Mouse (Mus musculus) splenic B cell, adult 2 months (primary cell): ENCODE measurements around the gene Ppp1r3e.

Experiments
- DNase-seq: peaks from one replicate; pipeline ENCODE4 v3.0.0-alpha.2; 2011; ENCODE audit warnings: low read depth, low spot score
- H3K27me3 ChIP-seq: 2 replicates; pipeline ENCODE4 v1.6.1; 2012; ENCODE audit warnings: mild to moderate bottlenecking, low read length, moderate library complexity, mixed read lengths; ENCODE audit not compliant: control insufficient read depth, poor library complexity, insufficient read depth, severe bottlenecking
- H3K36me3 ChIP-seq: 2 replicates; pipeline ENCODE4 v1.6.1; 2012; ENCODE audit warnings: mild to moderate bottlenecking, low read length, moderate library complexity, mixed read lengths; ENCODE audit not compliant: control insufficient read depth, poor library complexity, insufficient read depth, severe bottlenecking

Ppp1r3e gene

DNA sequence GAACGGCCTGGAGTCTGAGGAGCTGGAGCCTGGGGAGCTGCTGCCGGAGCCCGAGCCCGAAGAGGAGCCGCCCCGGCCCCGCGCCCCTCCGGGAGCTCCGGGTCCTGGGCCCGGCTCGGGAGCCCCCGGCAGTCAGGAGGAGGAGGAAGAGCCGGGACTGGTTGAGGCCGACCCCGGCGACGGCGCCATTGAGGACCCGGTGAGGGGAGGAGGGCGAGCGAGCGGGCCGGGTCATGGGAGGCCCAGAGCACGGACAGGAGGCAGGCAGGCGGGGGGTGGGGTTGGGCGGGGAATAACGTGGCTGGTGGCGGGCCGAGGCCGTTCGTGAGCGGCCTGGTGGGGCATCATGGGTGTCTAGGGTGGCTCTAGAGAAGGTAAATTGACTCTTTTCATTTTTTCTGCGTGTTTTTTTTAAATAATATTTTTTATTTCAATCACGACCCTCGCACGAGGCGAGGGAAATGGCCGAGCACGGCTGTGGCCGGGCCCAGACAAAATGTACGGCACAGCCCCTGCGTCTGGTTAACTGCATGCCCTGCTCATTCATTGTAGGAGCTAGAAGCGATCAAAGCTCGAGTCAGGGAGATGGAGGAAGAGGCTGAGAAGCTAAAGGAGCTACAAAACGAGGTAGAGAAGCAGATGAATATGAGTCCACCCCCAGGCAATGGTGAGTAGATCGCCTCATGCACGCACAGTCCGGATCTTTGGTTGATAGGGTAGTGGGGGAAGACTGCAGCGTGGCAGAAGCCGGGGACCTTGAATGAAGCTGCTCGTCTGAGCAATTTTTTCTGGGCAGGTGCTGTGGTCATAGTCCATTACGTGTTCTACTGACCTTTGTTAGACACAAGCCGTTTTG, 17.2 kb upstream of the Ppp1r3e start:
- H3K27me3 ChIP-seq: no peaks in the 10 kb centered on the region
- H3K36me3 ChIP-seq: peaks cover 10% of the 10 kb centered on the region
- DNase-seq: peak; percentile 61

DNA sequence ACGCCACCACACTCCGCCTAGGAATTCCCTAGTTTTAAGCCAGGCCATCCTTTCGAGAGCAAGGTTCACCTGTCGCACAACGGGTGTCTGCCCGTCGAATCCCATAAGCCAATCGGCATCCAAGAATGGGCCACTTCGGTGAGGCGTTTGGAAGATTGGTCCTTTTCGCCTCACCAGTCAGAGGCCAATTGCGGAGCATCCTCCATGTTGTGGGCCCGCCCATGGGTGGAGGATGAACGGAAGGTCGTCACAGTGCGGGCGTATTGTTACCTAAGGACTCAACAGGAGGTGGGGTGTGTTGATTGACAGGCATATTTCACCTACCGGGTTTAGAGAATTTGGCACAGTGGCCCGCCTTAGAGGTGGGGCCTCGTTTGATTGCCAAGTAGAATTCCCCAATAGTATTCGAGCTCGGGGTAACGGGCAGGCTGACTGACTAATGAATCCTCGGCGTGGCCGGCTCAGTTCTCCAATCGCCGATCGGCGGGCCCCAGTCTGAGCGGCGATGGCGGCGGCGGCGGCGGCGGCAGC, 16.4 kb upstream of the Ppp1r3e start:
- Histone ChIP-seq H3K27me3 (no peaks in the 10 kb centered on the region), H3K36me3 (peaks cover 10% of the 10 kb centered on the region)
- DNase-seq: peak; percentile 99

DNA sequence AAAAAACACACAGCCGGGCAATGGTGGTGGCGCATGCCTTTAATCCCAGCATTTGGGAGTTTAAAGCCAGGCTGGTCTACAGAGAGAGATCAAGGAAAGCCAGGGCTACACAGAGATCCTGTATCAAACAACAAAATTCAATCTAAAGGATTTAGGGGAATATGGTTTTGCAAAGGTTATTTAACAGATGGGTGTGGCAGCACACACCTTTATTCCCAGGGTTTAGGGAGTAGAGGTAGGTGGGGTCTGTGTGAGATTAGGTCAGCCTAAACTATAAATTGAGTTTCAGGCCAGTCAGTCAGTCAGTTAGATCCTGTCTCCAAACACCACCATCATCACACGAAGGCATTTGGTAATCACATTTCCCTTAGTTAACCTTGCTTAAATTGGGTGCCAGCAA, 14.8 kb upstream of the Ppp1r3e start, which contains the start of gene Pabpn1:
Pabpn1 (plus strand) TSS at position 301 of the 400 bp plus-strand sequence.
- Histone ChIP-seq H3K36me3 (peaks cover 1% of the 10 kb centered on the region; the same call in 1 of the 2 replicates), H3K27me3 (no peaks in the 10 kb centered on the region)
- no peak for DNase-seq

DNA sequence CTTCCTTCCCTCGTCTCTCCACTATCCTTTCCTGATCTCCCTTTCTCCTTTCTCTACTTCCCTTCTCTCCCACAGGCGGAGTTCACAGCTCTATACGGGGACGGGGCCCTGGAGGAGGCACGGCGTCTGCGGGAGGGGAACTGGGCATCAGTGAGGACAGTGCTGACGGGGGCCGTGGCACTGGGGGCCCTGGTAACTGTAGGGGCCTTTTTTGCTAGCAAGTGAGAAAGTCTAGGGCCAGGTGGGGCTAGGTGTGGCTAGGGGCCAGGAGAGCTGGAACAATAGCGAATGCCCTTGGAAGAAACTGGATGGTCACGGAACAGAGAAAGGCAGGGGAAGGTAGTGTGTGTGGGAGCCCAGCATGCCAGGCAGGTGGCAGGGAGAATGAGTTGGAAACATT, 8.0 kb upstream of the Ppp1r3e start:
- DNase-seq: no peak
- Histone ChIP-seq H3K27me3 (no peaks in the 10 kb centered on the region), H3K36me3 (no peaks in the 10 kb centered on the region)

DNA sequence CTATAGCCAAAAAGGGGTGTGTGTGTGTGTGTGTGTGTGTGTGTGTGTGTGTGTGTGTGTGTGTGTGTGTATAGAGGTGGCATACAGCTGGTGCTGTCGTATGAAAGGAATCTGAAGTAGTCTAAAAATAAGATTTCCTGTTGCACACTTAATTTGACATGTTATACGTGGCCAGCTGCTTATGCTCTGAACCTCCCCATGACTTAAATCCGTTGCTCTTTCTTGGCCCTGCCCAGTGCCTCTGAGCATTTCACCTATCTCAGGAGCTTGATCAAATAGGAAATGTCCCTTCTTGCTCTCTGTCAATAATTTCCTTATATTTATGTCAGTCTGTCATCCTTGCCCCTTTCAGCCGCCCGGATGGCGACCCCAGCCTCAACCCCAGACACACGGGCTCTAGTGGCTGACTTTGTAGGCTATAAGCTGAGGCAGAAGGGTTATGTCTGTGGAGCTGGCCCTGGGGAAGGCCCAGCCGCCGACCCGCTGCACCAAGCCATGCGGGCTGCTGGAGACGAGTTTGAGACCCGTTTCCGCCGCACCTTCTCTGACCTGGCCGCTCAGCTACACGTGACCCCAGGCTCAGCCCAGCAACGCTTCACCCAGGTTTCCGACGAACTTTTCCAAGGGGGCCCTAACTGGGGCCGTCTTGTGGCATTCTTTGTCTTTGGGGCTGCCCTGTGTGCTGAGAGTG, 6.8 kb upstream of the Ppp1r3e start:
- no peaks in the 10 kb centered on the region for H3K27me3 ChIP-seq
- H3K36me3 ChIP-seq: no peaks in the 10 kb centered on the region
- peak; percentile 36 for DNase-seq

DNA sequence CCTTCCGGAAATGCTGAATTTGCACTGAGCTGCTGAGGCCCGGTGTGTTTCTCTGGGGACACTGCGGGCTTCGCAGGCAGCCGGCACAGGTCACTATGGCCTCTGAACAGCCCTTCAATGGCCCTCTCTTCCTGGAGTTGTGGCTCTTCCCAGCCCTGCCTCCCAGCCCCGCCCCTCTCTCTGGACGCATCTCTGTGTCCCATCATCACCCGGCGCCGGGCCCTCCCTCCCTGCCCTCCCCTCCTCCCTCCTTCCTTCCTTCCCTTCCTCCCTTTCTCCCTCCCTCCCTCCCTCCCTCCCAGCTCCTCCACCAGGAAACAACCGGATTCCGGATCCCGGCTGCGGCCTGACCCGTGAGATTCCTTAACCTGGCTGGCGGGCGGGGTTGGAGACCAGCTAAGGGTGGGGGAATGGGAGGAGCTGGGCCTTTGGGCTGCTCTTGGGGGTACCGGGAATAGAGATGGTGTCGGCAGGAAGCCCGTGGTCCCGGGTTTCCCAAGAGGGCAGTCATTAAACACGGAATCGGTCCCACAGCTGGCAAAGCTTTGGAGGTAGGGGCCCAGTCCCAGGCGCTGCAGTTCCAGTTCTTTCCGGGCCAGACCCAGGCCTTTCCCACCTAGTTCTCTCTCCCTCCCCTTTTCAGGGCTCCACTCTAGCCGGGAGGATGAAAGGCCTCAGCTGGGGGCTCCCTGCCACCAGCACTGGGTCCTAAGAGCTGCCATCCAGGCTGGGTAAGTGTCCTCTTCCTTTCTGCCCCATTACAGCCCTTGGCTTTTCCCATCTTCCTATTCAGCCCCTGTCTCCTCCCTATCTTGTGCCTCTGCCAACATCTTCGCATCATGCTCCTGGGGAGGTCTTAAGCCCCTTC, 6.0 kb upstream of the Ppp1r3e start, which contains the start of the genes Bcl2l2 and Gm20521:
Bcl2l2 (plus strand) TSS at position 224 of the 868 bp plus-strand sequence.
Gm20521 (plus strand) TSS at position 288 of the 868 bp plus-strand sequence.
- no peaks in the 10 kb centered on the region for H3K36me3 ChIP-seq
- no peaks in the 10 kb centered on the region for H3K27me3 ChIP-seq
- DNase-seq: peak; percentile 35

DNA sequence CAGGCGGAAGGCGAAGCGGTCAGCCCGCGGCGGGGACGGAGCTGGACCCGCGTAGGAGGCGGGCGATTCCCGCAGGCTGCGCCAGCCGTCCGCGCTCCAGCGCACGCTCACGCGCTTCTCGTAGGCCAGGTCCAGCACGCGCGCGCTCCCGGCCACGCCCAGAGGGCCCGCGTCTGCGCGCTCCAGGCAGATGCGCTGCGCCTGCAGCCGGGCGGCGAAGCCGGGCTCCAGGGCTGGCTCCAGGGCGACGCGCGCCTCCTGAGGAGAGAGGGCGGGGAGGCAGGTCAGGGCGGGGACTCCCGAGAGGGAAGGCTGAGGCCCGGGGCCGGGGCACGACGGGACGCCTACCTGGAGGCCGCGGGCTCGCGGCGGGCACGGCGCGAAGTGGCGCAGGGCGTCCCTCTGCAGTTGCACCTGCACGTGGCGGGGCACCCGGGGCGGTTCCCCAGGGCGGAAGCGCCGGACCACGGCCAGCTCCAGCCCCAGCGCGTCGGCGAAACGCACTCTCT, 757 bp downstream of the Ppp1r3e start:
- H3K36me3 ChIP-seq: no peaks in the 10 kb centered on the region
- peak; percentile 73 for DNase-seq
- H3K27me3 ChIP-seq: no peaks in the 10 kb centered on the region

DNA sequence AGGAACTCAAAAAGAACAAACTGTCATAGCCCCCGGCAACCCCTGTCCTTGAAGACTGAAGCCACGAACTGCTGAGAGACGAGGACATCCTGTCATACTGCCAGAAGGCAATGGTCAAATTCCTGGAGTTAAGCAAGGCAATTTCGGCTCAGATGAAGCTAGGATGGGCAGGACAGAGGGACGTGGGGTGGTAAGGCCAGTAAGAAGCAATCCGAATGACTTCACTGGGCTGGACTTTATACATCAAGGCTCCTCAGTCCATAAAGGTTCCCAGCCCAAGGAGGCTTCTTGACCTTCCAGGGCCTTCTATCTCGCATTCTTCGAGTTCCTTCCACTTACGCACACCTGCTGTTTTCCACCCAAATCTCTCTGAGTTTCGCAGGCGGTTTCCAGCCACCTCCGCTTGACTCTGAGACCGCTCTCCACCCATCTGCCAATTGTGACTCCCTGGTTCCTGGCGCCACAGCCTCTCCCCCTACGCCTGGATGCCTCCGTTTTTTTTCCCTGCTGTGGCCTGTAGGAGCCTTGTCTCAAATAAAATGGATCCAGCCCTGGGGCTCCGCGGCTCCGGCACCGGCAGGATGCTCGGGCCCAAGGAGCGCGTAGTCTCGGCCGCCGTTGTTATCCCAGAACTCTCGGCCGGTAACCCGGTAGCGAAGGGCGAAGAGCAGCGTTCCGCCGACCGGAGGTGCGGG, 1.4 kb downstream of the Ppp1r3e start:
- Histone ChIP-seq H3K27me3 (no peaks in the 10 kb centered on the region), H3K36me3 (no peaks in the 10 kb centered on the region)
- peak; percentile 14 for DNase-seq

DNA sequence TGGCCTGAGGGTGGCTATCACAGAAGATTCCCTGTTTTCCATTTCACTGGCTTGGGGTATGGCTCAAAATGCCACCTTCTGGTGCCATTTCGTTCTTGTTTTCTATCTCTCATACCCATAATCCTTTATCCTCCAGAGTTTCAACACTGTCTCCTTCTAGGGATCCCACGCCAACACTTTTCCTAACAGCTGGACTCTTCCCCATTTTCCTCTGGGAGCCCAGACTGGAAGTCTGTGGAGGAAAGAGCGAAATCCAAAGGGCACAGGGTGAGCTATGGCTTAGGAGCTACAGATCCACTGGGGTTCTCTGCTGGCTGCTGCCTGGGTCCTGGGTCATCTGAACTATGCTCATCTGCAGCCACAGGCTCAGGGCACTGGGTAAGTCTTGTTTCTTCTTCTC, 3.2 kb downstream of the Ppp1r3e start:
- no peak for DNase-seq
- Histone ChIP-seq H3K27me3 (no peaks in the 10 kb centered on the region), H3K36me3 (no peaks in the 10 kb centered on the region)

DNA sequence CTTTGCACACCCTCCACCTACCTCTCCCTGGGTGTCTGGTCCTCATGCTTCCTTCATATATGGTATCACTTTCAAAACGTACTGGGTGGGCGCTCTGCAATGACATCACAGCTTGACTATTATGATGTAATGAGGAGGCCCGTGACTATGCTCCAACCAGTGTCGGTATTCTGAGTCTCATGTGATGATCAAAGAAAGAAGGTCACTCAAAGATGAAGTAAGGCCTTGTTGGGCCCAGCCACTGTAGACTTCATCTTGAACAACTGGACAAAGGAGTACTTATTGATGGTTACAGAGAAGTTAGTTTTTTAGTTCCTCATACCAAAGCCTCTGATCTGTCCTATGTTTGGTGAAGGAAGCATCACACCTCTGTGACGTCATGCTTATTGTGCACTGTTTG, 6.5 kb downstream of the Ppp1r3e start, which contains the start of gene Homez:
Homez (minus strand) TSS at position 101 of the 400 bp plus-strand sequence.
- Histone ChIP-seq H3K36me3 (no peaks in the 10 kb centered on the region), H3K27me3 (no peaks in the 10 kb centered on the region)
- no peak for DNase-seq

DNA sequence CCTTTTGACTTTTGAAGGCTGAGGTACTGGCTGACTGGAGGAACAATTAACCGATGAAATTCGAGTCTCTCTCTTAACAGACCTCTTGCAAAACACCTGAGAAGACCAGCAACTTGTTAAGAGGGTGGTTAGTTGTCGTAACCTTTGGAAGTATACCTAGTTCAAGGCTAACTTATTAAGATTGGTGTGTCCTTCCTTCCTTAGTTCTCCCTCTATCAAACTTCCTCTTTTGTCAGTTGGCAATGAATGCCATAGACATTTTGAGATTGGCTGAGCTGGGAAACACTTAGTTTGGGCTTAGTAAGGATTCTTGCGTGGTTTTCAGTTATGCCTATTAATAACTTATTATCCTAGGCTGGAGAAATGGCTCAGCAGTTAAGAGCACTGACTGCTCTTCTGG, 9.3 kb downstream of the Ppp1r3e start:
- no peak for DNase-seq
- H3K27me3 ChIP-seq: no peaks in the 10 kb centered on the region
- H3K36me3 ChIP-seq: no peaks in the 10 kb centered on the region

DNA sequence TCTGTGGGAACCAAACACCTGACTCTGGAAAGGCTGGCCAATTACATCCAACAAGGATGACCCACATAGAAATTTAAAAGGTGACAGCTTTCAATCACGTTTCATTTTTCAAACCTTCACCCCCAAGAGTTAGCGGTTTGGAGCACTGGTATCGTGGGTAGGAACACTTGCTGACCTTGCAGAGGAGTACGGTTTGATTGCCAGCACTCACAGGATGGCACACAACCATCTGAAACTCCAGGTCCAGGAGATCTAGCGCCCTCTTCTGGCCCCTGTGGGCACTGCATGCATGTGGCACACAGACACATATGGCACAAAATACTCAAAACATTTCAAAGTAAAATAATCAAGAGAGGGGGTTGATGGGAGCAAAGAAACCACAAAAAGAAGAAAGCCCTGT, 10.4 kb downstream of the Ppp1r3e start:
- H3K27me3 ChIP-seq: no peaks in the 10 kb centered on the region
- H3K36me3 ChIP-seq: no peaks in the 10 kb centered on the region
- DNase-seq: peak; percentile 69

DNA sequence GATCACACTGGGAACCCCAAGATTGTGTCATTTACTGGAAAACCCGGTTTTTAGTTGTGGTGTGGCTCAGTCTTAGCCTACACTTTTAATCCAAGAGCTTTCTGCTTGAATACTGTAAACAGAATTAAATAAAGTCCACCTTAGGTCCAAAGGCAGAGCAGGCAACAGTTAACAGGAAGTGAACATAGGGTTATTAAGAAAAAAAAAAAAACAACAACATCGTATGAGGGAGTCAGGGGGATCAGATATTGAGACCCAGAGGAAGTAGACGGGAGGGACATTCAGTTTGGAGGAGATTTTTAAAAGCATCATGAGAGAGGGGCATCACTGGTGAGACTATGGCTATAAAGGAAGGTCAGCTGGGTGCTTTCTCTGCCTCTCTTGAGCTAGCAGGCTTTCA, 11.1 kb downstream of the Ppp1r3e start:
- DNase-seq: no peak
- Histone ChIP-seq H3K27me3 (no peaks in the 10 kb centered on the region), H3K36me3 (no peaks in the 10 kb centered on the region)

DNA sequence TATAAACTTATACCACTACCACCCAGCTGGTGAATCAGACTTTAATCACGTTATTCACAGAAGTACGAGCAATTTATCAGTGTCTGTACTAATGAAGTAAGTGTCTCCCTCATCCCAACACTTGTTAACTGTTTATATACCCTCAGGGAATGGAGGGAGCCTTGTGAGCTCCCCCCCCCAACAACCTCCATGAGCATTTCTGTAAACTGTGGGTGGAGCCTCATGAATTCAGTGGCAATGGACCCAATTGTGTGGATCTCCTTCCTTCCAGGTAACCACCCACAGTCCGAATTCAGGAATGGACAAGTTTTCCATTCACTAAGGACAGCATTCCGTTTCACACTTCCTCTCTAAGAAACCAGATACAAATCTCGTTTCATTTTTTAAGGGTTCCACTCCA, 11.7 kb downstream of the Ppp1r3e start:
- no peaks in the 10 kb centered on the region for H3K36me3 ChIP-seq
- no peak for DNase-seq
- no peaks in the 10 kb centered on the region for H3K27me3 ChIP-seq
